Mouse (Mus musculus): ENCODE measurements around the gene Dhx34. TPM values are rescaled to one million over a fixed set of nuclear protein-coding genes. Genes with fewer than 3 reads are reported as not detected.

The Dhx34 gene
- polyA plus RNA-seq, 1 experiment from 2014 or later: 13.8 TPM

- Histone ChIP-seq H3K36me3 (ENCODE audit: insufficient read depth) (no peaks in the 10 kb centered on the region), H3K9ac (no peak overlapping the region), H3K4me2 (no peak overlapping the region), H3K4me3 (ENCODE audit: low read depth, low read length) (no peak overlapping the region), H3K4me1 (ENCODE audit: insufficient read depth) (no peaks in the 10 kb centered on the region), H3K27me3 (ENCODE audit: insufficient read depth, low read length) (no peaks in the 10 kb centered on the region), H3K27ac (ENCODE audit: low read depth) (no peak overlapping the region), H3K9me3 (ENCODE audit: low read depth, low read length) (no peaks in the 10 kb centered on the region)
- ATAC-seq (ENCODE audit: insufficient read depth): no peak
- DNase-seq: no peak
- TF ChIP-seq CTCF (IDR thresholded peaks at IDR 0.05; ENCODE audit: low read depth): no peak
- WGBS: 59% methylated on average over 11 of the region's 11 CpGs
Observed at GRCm38 (mm10) chr7:16241787-16242186, 19.9 kb upstream of the Dhx34 start.

GRCm38 (mm10) chr7:16240978-16241303, 19.1 kb upstream of the Dhx34 start:
- Histone ChIP-seq H3K4me2 (no peak overlapping the region), H3K4me3 (ENCODE audit: low read depth, low read length) (no peak overlapping the region), H3K9me3 (ENCODE audit: low read depth, low read length) (no peaks in the 10 kb centered on the region), H3K4me1 (ENCODE audit: insufficient read depth) (no peaks in the 10 kb centered on the region), H3K36me3 (ENCODE audit: insufficient read depth) (no peaks in the 10 kb centered on the region), H3K27ac (ENCODE audit: low read depth) (no peak overlapping the region), H3K27me3 (ENCODE audit: insufficient read depth, low read length) (no peaks in the 10 kb centered on the region), H3K9ac (no peak overlapping the region)
- DNase-seq: no peak
- TF ChIP-seq CTCF (IDR thresholded peaks at IDR 0.05; ENCODE audit: low read depth): no peak
- 90% methylated on average over 1 of the region's 1 CpGs for WGBS
- ATAC-seq (ENCODE audit: insufficient read depth): no peak

GRCm38 (mm10) chr7:16240281-16240977, 18.6 kb upstream of the Dhx34 start:
- Histone ChIP-seq H3K27me3 (ENCODE audit: insufficient read depth, low read length) (no peaks in the 10 kb centered on the region), H3K4me1 (ENCODE audit: insufficient read depth) (no peaks in the 10 kb centered on the region), H3K4me3 (ENCODE audit: low read depth, low read length) (no peak overlapping the region), H3K9ac (no peak overlapping the region), H3K36me3 (ENCODE audit: insufficient read depth) (no peaks in the 10 kb centered on the region), H3K9me3 (ENCODE audit: low read depth, low read length) (no peaks in the 10 kb centered on the region), H3K27ac (ENCODE audit: low read depth) (no peak overlapping the region), H3K4me2 (no peak overlapping the region)
- 65% methylated on average over 7 of the region's 7 CpGs for WGBS
- ATAC-seq (ENCODE audit: insufficient read depth) (no peak), DNase-seq (no peak)
- TF ChIP-seq CTCF (IDR thresholded peaks at IDR 0.05; ENCODE audit: low read depth): no peak

GRCm38 (mm10) chr7:16239554-16239997, 17.7 kb upstream of the Dhx34 start:
- Histone ChIP-seq H3K36me3 (ENCODE audit: insufficient read depth) (no peaks in the 10 kb centered on the region), H3K4me3 (ENCODE audit: low read depth, low read length) (no peak overlapping the region), H3K27me3 (ENCODE audit: insufficient read depth, low read length) (no peaks in the 10 kb centered on the region), H3K4me1 (ENCODE audit: insufficient read depth) (no peaks in the 10 kb centered on the region), H3K9me3 (ENCODE audit: low read depth, low read length) (no peaks in the 10 kb centered on the region), H3K4me2 (no peak overlapping the region), H3K9ac (no peak overlapping the region), H3K27ac (ENCODE audit: low read depth) (no peak overlapping the region)
- no peak for TF ChIP-seq CTCF (IDR thresholded peaks at IDR 0.05; ENCODE audit: low read depth)
- 61% methylated on average over 9 of the region's 9 CpGs for WGBS
- ATAC-seq (ENCODE audit: insufficient read depth) (no peak), DNase-seq (no peak)

- ATAC-seq (ENCODE audit: insufficient read depth) (no peak), DNase-seq (peak; percentile 45)
- no peaks in the 10 kb centered on the region for H3K27me3 ChIP-seq (ENCODE audit: insufficient read depth, low read length)
- H3K9ac ChIP-seq: no peak overlapping the region
- no peaks in the 10 kb centered on the region for H3K36me3 ChIP-seq (ENCODE audit: insufficient read depth)
- no peak overlapping the region for H3K4me2 ChIP-seq
- no peak overlapping the region for H3K4me3 ChIP-seq (ENCODE audit: low read depth, low read length)
- no peaks in the 10 kb centered on the region for H3K9me3 ChIP-seq (ENCODE audit: low read depth, low read length)
- no peak for TF ChIP-seq CTCF (IDR thresholded peaks at IDR 0.05; ENCODE audit: low read depth)
- 26% methylated on average over 5 of the region's 5 CpGs for WGBS
- H3K27ac ChIP-seq (ENCODE audit: low read depth): no peak overlapping the region
- no peaks in the 10 kb centered on the region for H3K4me1 ChIP-seq (ENCODE audit: insufficient read depth)
Observed at GRCm38 (mm10) chr7:16229869-16230268, 8.0 kb upstream of the Dhx34 start.

- peaks cover 76% of the 10 kb centered on the region for H3K36me3 ChIP-seq (ENCODE audit: insufficient read depth)
- no peak overlapping the region for H3K27ac ChIP-seq (ENCODE audit: low read depth)
- no peak overlapping the region for H3K9ac ChIP-seq
- H3K27me3 ChIP-seq (ENCODE audit: insufficient read depth, low read length): no peaks in the 10 kb centered on the region
- H3K9me3 ChIP-seq (ENCODE audit: low read depth, low read length): no peaks in the 10 kb centered on the region
- TF ChIP-seq CTCF (IDR thresholded peaks at IDR 0.05; ENCODE audit: low read depth): no peak
- DNase-seq (no peak), ATAC-seq (ENCODE audit: insufficient read depth) (no peak)
- H3K4me2 ChIP-seq: no peak overlapping the region
- no peak overlapping the region for H3K4me3 ChIP-seq (ENCODE audit: low read depth, low read length)
- H3K4me1 ChIP-seq (ENCODE audit: insufficient read depth): peaks cover 5% of the 10 kb centered on the region; the same call in 1 of the 2 replicates
- 91% methylated on average over 9 of the region's 9 CpGs for WGBS
Observed at GRCm38 (mm10) chr7:16213986-16214385, 7.9 kb downstream of the Dhx34 start.

GRCm38 (mm10) chr7:16213196-16213595, 8.6 kb downstream of the Dhx34 start:
- no peak overlapping the region for H3K4me2 ChIP-seq
- peaks cover 74% of the 10 kb centered on the region for H3K36me3 ChIP-seq (ENCODE audit: insufficient read depth)
- DNase-seq (no peak), ATAC-seq (ENCODE audit: insufficient read depth) (no peak)
- no peaks in the 10 kb centered on the region for H3K9me3 ChIP-seq (ENCODE audit: low read depth, low read length)
- peaks cover 8% of the 10 kb centered on the region; the same call in 1 of the 2 replicates for H3K4me1 ChIP-seq (ENCODE audit: insufficient read depth)
- TF ChIP-seq CTCF (IDR thresholded peaks at IDR 0.05; ENCODE audit: low read depth): no peak
- no peak overlapping the region for H3K9ac ChIP-seq
- no peak overlapping the region for H3K4me3 ChIP-seq (ENCODE audit: low read depth, low read length)
- no peaks in the 10 kb centered on the region for H3K27me3 ChIP-seq (ENCODE audit: insufficient read depth, low read length)
- H3K27ac ChIP-seq (ENCODE audit: low read depth): no peak overlapping the region
- 84% methylated on average over 6 of the region's 6 CpGs for WGBS

Data from lung, embryonic 14.5 days (tissue).